Mouse (Mus musculus): ENCODE results near the gene Hist1h2af. TPM values are rescaled to one million over a fixed set of nuclear protein-coding genes. Genes with fewer than 3 reads are reported as not detected.
"Not testable (repeated sequence)": the region's sequence is repeated elsewhere in the genome, so short reads cannot be mapped to it uniquely, and the experiment has no call there.

The Hist1h2af gene
- polyA plus RNA-seq, 1 experiment = 4.5 TPM

DNA sequence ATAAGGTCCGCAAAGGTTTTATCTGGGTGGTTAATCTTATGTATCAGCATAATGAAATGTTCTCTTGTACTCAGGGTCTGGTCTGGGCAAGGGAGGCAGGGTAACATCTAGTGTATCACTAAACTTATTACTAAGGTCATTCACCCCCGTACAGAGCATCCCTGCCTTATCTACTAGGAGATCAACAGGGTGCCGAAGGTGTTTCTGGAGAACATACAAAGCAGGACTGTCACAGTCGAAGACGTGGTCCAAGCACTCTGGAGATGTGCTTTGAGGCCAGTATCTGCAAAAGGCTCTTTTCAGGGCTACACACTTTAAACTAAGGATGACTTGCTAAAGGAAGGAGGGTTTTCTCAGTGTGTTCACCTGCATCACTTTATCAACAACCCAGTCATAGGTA is 13.0 kb downstream of the Hist1h2af start:
- Histone ChIP-seq H3K27ac (ENCODE audit: control insufficient read depth, insufficient read depth, low read depth, low read length) (no peak overlapping the region), H3K4me3 (ENCODE audit: control insufficient read depth, low read depth, low read length) (no peak overlapping the region), H3K27me3 (ENCODE audit: control insufficient read depth, insufficient read depth, low read length) (no peaks in the 10 kb centered on the region), H3K36me3 (ENCODE audit: control insufficient read depth, insufficient read depth, low read length) (no peaks in the 10 kb centered on the region), H3K4me1 (ENCODE audit: control insufficient read depth, insufficient read depth, low read length) (peaks cover 6% of the 10 kb centered on the region)
- TF ChIP-seq CTCF (IDR thresholded peaks at IDR 0.05; ENCODE audit: control insufficient read depth, insufficient read depth, insufficient replicate concordance, low read depth, low read length) (no peak), POLR2A (IDR thresholded peaks at IDR 0.05; ENCODE audit: control insufficient read depth, low read depth, low read length) (no peak)

DNA sequence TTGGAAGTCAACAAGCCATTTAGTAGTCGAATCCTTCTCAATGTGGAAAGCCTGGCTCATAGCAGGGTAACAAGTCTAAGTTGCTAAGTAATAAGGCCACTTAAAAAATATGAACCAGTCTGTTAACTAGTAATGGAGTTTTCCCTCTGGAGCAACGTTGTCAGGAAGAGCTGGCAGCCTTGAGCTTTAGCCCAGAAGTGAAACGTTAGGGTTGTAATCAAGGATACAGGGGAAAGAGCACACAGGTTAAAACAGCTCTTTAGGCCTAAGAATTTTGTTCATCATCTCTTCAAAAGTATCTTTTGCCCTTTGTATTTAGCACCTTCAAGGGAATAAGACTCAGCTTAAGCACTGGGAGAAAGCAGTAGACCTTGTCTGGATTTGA is 17.0 kb downstream of the Hist1h2af start:
- Histone ChIP-seq H3K4me3 (ENCODE audit: control insufficient read depth, low read depth, low read length) (no peak overlapping the region), H3K27me3 (ENCODE audit: control insufficient read depth, insufficient read depth, low read length) (no peaks in the 10 kb centered on the region), H3K27ac (ENCODE audit: control insufficient read depth, insufficient read depth, low read depth, low read length) (no peak overlapping the region; the same call in 1 of the 2 replicates), H3K4me1 (ENCODE audit: control insufficient read depth, insufficient read depth, low read length) (peaks cover 3% of the 10 kb centered on the region), H3K36me3 (ENCODE audit: control insufficient read depth, insufficient read depth, low read length) (no peaks in the 10 kb centered on the region)
- no peak for TF ChIP-seq POLR2A (IDR thresholded peaks at IDR 0.05; ENCODE audit: control insufficient read depth, low read depth, low read length)
- TF ChIP-seq CTCF (IDR thresholded peaks at IDR 0.05; ENCODE audit: control insufficient read depth, insufficient read depth, insufficient replicate concordance, low read depth, low read length) = no peak

DNA sequence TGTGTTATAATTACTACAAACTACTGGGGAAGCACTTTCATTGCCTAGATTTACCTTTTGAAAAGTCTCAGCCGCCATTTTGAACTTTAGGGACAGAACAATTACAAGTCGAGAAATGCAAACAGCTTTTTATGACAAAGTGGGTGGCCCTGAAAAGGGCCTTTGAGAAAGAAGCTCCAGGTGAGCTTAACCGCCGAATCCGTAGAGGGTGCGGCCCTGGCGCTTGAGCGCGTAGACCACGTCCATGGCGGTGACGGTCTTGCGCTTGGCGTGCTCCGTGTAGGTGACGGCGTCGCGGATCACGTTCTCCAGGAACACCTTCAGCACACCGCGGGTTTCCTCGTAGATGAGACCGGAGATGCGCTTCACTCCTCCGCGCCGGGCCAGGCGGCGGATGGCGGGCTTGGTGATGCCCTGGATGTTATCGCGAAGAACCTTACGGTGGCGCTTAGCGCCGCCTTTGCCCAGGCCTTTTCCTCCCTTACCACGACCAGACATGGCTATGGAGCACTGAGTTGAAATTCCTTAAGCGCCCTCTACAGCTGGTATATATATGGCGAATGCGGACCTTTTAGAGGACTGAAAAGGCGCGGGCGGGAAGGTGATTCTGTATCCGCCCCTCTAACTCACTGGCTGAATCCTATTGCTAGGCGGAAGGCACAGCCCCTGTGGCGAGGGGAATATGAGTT is 17.6 kb downstream of the Hist1h2af start, which contains the start of gene Hist1h4f:
TSS of gene Hist1h4f (minus strand) at position 503 of the 689 bp plus-strand sequence.
- H3K27ac ChIP-seq (ENCODE audit: control insufficient read depth, insufficient read depth, low read depth, low read length) = peak within 1 kb of the TSS; percentile 36; the same call in 1 of the 2 replicates
- H3K36me3 ChIP-seq (ENCODE audit: control insufficient read depth, insufficient read depth, low read length); H3K27me3 ChIP-seq (ENCODE audit: control insufficient read depth, insufficient read depth, low read length); H3K4me1 ChIP-seq (ENCODE audit: control insufficient read depth, insufficient read depth, low read length): not testable (repeated sequence)
- TF ChIP-seq POLR2A (IDR thresholded peaks at IDR 0.05; ENCODE audit: control insufficient read depth, low read depth, low read length) = peak; percentile 51; the same call in 1 of the 2 replicates
- H3K4me3 ChIP-seq (ENCODE audit: control insufficient read depth, low read depth, low read length) = peak within 1 kb of the TSS; percentile 66

DNA sequence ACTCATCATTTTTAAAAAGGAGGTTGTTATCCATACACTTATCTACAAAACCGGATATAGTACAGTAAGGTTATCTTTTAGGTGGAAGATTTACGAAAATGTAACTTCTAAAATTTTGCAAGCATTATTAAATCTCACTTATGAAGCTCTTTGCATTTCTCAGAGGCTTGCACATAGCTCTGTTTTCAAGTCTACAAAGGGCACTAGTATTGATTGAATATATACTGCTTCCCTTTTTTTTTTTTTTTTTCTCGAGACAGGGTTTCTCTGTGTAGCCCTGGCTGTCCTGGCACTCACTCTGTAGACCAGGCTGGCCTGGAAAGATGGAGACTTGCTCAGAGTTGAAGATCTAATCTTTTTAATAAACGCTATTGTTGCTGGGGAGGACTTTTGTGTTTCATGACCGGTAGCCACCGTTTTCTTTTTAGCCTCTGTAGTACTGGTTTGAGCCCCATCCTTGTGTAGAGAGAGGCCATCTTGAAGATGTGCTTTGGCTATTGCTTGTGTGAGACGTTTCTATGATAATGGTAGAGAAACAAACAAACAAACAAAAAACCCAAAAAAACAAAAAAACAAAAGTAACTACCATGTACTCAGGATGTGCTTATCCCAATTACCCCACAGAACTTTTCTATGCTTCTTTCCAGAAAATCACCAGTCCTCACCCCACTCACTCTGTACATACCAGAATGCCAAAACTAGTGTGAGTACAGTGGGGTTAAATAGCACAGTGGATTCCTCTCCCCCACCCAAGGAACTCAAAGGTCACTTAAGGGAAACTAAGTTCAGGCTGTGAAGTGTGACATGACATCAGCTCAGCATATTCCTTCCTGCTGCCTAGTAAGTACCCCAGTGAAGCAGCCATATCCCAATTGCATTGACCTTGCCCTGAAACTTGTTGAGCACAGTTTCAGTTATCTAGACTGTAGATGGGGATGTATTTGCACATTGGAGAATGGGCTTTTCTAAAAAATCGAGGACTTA is 18.5 kb downstream of the Hist1h2af start:
- Histone ChIP-seq H3K27me3 (ENCODE audit: control insufficient read depth, insufficient read depth, low read length) (no peaks in the 10 kb centered on the region), H3K36me3 (ENCODE audit: control insufficient read depth, insufficient read depth, low read length) (no peaks in the 10 kb centered on the region), H3K4me1 (ENCODE audit: control insufficient read depth, insufficient read depth, low read length) (peaks cover 3% of the 10 kb centered on the region), H3K4me3 (ENCODE audit: control insufficient read depth, low read depth, low read length) (no peak overlapping the region), H3K27ac (ENCODE audit: control insufficient read depth, insufficient read depth, low read depth, low read length) (no peak overlapping the region)
- no peak for TF ChIP-seq POLR2A (IDR thresholded peaks at IDR 0.05; ENCODE audit: control insufficient read depth, low read depth, low read length)
- TF ChIP-seq CTCF (IDR thresholded peaks at IDR 0.05; ENCODE audit: control insufficient read depth, insufficient read depth, insufficient replicate concordance, low read depth, low read length) = no peak

DNA sequence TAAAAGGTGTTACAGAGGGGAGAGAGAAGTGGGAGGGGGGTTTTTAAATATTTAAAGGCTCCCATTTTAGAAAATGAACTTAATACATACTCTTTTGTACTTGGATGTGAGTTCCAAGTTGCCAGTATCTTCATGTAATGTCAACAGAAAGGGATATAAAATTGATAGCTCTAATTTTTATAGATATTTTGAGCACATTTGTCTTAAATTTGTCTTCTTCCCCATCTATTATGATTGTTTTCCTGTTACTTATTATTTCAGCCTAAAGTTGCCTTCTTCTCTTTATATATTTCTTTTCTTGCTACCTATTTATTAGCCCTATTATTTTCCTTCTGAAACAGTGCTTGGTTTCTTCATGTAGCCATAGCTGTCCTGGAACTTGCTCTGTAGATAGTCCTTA is 19.3 kb downstream of the Hist1h2af start, which contains the start of gene Hist1h1d:
TSS of gene Hist1h1d (plus strand) at position 301 of the 400 bp plus-strand sequence.
- no peaks in the 10 kb centered on the region for H3K36me3 ChIP-seq (ENCODE audit: control insufficient read depth, insufficient read depth, low read length)
- no peak within 1 kb of the TSS for H3K4me3 ChIP-seq (ENCODE audit: control insufficient read depth, low read depth, low read length)
- H3K27me3 ChIP-seq (ENCODE audit: control insufficient read depth, insufficient read depth, low read length) = no peaks in the 10 kb centered on the region
- no peak for TF ChIP-seq CTCF (IDR thresholded peaks at IDR 0.05; ENCODE audit: control insufficient read depth, insufficient read depth, insufficient replicate concordance, low read depth, low read length)
- no peak for TF ChIP-seq POLR2A (IDR thresholded peaks at IDR 0.05; ENCODE audit: control insufficient read depth, low read depth, low read length)
- H3K27ac ChIP-seq (ENCODE audit: control insufficient read depth, insufficient read depth, low read depth, low read length) = no peak within 1 kb of the TSS
- peaks cover 3% of the 10 kb centered on the region for H3K4me1 ChIP-seq (ENCODE audit: control insufficient read depth, insufficient read depth, low read length)

DNA sequence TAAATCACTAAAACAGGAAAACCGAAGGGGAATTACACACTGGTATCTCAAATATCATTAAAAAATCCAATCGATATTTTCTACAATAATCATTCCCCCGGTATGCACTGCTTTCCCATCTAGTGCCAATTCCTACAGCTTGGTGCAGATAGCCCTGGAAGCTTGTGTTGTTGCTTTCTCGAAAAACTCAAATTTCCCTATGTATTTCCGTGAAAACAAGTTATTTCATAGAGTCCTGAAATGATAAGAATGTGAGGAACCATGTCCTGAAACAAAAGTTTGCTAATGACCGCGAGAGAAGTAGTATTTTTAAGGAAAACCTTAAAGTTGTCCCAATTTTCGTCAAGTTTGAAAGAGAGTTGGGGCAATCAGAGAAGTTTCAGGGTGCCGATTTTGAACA is 20.7 kb downstream of the Hist1h2af start:
- Histone ChIP-seq H3K4me1 (ENCODE audit: control insufficient read depth, insufficient read depth, low read length) (peaks cover 3% of the 10 kb centered on the region), H3K36me3 (ENCODE audit: control insufficient read depth, insufficient read depth, low read length) (no peaks in the 10 kb centered on the region), H3K4me3 (ENCODE audit: control insufficient read depth, low read depth, low read length) (no peak overlapping the region), H3K27me3 (ENCODE audit: control insufficient read depth, insufficient read depth, low read length) (no peaks in the 10 kb centered on the region), H3K27ac (ENCODE audit: control insufficient read depth, insufficient read depth, low read depth, low read length) (no peak overlapping the region)
- no peak for TF ChIP-seq POLR2A (IDR thresholded peaks at IDR 0.05; ENCODE audit: control insufficient read depth, low read depth, low read length)
